Mouse (Mus musculus) layer of hippocampus, adult 6 months (tissue): ENCODE measurements around the gene Sptssa. TPM values are rescaled to one million over a fixed set of nuclear protein-coding genes. Genes with fewer than 3 reads are reported as not detected.

Source experiments
- long read RNA-seq, 2 experiments: library from polyadenylated mRNA; unstranded; transcript quantifications; one replicate each; pipeline ENCODE4 v2.0.0; 2019 to 2020
- microRNA-seq: library from miRNA; unstranded; fragments of <30 nt; microRNA quantifications from one replicate; pipeline ENCODE4 v1.2.0, GENCODE M21; 2020
- polyA plus RNA-seq: library from polyadenylated mRNA; unstranded; fragments of <200 nt; fragmentation: Nextera tagmentation; gene quantifications from 2 replicates; pipeline ENCODE4 v1.2.3, GENCODE M21; 2021

The Sptssa gene
- polyA plus RNA-seq: 79.1 and 89.5 TPM in 2 replicates
- long read RNA-seq, experiment 1, transcript Sptssa-201 (2 exons, 1,346 nt): major isoform, 87 of 92 reads
- long read RNA-seq, experiment 1, partial matches to known transcripts: 0 of 92 reads
- long read RNA-seq, experiment 1, other reads (novel, unspliced or antisense): 4 of 92 reads
- long read RNA-seq, experiment 2, transcript Sptssa-201 (2 exons, 1,346 nt): major isoform, 202 of 203 reads
- long read RNA-seq, experiment 2, partial matches to known transcripts: 0 of 203 reads
- long read RNA-seq, experiment 2, other reads (novel, unspliced or antisense): 1 of 203 reads

GRCm38 (mm10) chr12:54656396-54657171, at the start of gene Sptssa:
Gene Sptssa, minus strand, starts transcription at chr12:54656573.

DNA sequence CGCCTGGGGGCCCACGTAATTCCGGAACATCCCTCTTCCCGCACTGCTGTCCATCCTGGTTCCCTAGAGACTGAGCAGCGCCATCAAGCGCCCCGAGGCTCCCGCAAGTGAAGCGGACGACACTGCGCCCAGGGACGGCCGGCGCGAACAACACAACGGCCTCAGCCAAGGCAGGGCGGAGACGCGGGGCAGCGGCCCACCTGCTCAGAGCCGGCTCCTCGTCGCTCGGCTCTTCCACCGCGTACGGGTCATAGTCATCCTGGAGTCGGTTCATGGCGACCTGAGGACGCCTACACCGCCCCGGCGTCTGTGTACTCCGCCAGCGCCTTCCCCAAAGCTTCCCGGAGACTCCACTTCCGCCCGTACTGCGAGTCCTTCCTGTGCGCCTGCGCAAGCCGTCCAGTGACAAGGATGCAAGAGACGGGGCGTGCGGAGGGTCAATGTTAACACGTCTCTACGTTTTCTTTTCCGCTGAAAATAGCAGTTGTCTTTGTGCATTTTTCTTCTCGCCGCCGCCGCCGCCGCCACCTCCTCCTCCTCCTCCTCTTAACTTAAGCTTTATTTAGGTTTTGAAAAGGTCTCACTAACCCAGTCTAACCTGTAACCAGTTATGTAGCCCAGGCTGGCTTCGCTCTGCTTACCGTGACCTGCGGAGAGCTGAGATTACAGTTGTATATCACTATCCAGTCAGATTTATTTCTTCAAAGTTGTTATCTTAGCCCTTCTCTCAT, 39.3 kb upstream of the Sptssa start, which contains the start of gene Eapp:
TSS of gene Eapp (minus strand) at position 387 of the 731 bp plus-strand sequence.

Small RNA genes lying within 50 kb of the gene (microRNA-seq; reads per million reads assigned to microRNA genes)
- gene Mir1892: not detected

Other genes starting within 250 kb of the Sptssa start
- gene Eapp, start 39.3 kb upstream of the Sptssa start, polyA plus RNA-seq: 63.7 and 64.2 TPM in 2 replicates
- 80.1 and 89.3 TPM in 2 replicates for gene Snx6, start 139.1 kb upstream of the Sptssa start, polyA plus RNA-seq
- gene Cfl2, start 206.3 kb upstream of the Sptssa start, polyA plus RNA-seq: 93.5 and 104 TPM in 2 replicates